In genomic region chr7:140116329-140117054, GRCm38 (mm10) we compare ENCODE assay signal across 8 mouse cellular contexts. TPM values are rescaled to one million over a fixed set of nuclear protein-coding genes. Genes with fewer than 3 reads are reported as not detected.
DNase-seq lines count a peak whose midpoint lies in the region; ATAC-seq and TF ChIP-seq lines count a peak whose summit lies in the region.

TSS of gene Echs1 (minus strand) at chr7:140116476.

- no peaks in the 10 kb centered on the region for H3K27me3 ChIP-seq in MEL (ENCODE audit: control insufficient read depth in 1 of 2, insufficient read depth in 2 of 2, low read length in 2 of 2)
- no peaks in the 10 kb centered on the region for H3K27me3 ChIP-seq in cerebellum, adult 2 months (ENCODE audit: control insufficient read depth, insufficient read depth, low read length)
- H3K27me3 ChIP-seq in forebrain, embryonic 16.5 days (replicated peaks; ENCODE audit: control insufficient read depth, insufficient read depth, low read length), result no peaks in the 10 kb centered on the region

- peaks cover 0 to 2% of the 10 kb centered on the region in 2 experiments; a peak in 2 of 4 replicates for H3K36me3 ChIP-seq in MEL (ENCODE audit: control insufficient read depth in 1 of 2, insufficient read depth in 2 of 2, low read length in 2 of 2)
- H3K36me3 ChIP-seq in forebrain, embryonic 16.5 days (ENCODE audit: control insufficient read depth, insufficient read depth), result no peaks in the 10 kb centered on the region

- TF ChIP-seq CTCF in MEL (IDR thresholded peaks at IDR 0.05 in 2 of 3, conservative IDR thresholded peaks at IDR 0.05 in 1 of 3; ENCODE audit: control insufficient read depth in 1 of 3, insufficient read depth in 1 of 3, low read depth in 2 of 3, low read length in 3 of 3, poor library complexity in 1 of 3, severe bottlenecking in 1 of 3), result no peak
- TF ChIP-seq CTCF in cerebellum, adult 2 months (IDR thresholded peaks at IDR 0.05; ENCODE audit: borderline replicate concordance, insufficient read depth, low read depth, low read length), result no peak

- H3K4me2 ChIP-seq in forebrain, embryonic 16.5 days (ENCODE audit: low read length), result peak within 1 kb of the TSS; percentile 66

- H3K4me3 ChIP-seq in MEL (ENCODE audit: control insufficient read depth in 1 of 2, insufficient read depth in 1 of 2, low read depth in 2 of 2, low read length in 2 of 2), result peak within 1 kb of the TSS; percentile 73 to 79
- H3K4me3 ChIP-seq in cerebellum, adult 2 months (replicated peaks; ENCODE audit: insufficient read depth, low read depth, low read length), result peak within 1 kb of the TSS; percentile 94
- H3K4me3 ChIP-seq in forebrain, embryonic 16.5 days (replicated peaks; ENCODE audit: low read length), result peak within 1 kb of the TSS; percentile 73

- peak within 1 kb of the TSS; percentile 65 for H3K27ac ChIP-seq in MEL (ENCODE audit: control insufficient read depth, low read depth, low read length)
- H3K27ac ChIP-seq in cerebellum, adult 2 months (ENCODE audit: insufficient read depth, low read length), result peak within 1 kb of the TSS; percentile 86
- H3K27ac ChIP-seq in forebrain, embryonic 16.5 days (ENCODE audit: low read length), result peak within 1 kb of the TSS; percentile 70

- TF ChIP-seq RAD21 in MEL (IDR thresholded peaks at IDR 0.05; ENCODE audit: low read depth, low read length), result no peak

- H3K79me2 ChIP-seq in MEL (ENCODE audit: control insufficient read depth, insufficient read depth, low read length, poor library complexity), result peaks cover 3% of the 10 kb centered on the region

- peaks cover 5% of the 10 kb centered on the region in 2 experiments; a peak in 3 of 4 replicates for H3K4me1 ChIP-seq in MEL (ENCODE audit: control insufficient read depth in 1 of 2, insufficient read depth in 2 of 2, low read length in 2 of 2)
- H3K4me1 ChIP-seq in cerebellum, adult 2 months (ENCODE audit: control insufficient read depth, insufficient read depth, low read length), result peaks cover 5% of the 10 kb centered on the region
- peaks cover 14% of the 10 kb centered on the region; the same call in 1 of the 2 replicates for H3K4me1 ChIP-seq in forebrain, embryonic 16.5 days (replicated peaks; ENCODE audit: control insufficient read depth, insufficient read depth, low read length)

- DNase-seq in MEL (ENCODE audit: low read depth, low spot score), result peak; percentile 93
- peak; percentile 88 to 90 for DNase-seq in cerebellum, adult 2 months
- DNase-seq in heart, postnatal 25 days (ENCODE audit: low spot score), result peak; percentile 89
- DNase-seq in layer of hippocampus, adult 18-20 months (ENCODE audit: low spot score in 2 of 2), result peak; percentile 87 to 90
- peak; percentile 96 to 97 for DNase-seq in lung, adult 18-20 months
- peak; percentile 85 for DNase-seq in testis, postnatal 14 days (ENCODE audit: low spot score)

- peak within 1 kb of the TSS; percentile 81 for H3K9ac ChIP-seq in MEL (ENCODE audit: control insufficient read depth, low read depth, low read length, poor library complexity, severe bottlenecking)
- H3K9ac ChIP-seq in forebrain, embryonic 16.5 days (replicated peaks; ENCODE audit: low read depth, low read length), result peak within 1 kb of the TSS; percentile 80

- TF ChIP-seq POLR2A in MEL (IDR thresholded peaks at IDR 0.05; ENCODE audit: control insufficient read depth in 1 of 2, insufficient read depth in 1 of 2, low read depth in 1 of 2, low read length in 2 of 2, poor library complexity in 1 of 2), result peak; percentile 52 to 84; a peak in 3 of 4 replicates
- peak; percentile 75 for TF ChIP-seq POLR2A in cerebellum, adult 2 months (IDR thresholded peaks at IDR 0.05; ENCODE audit: borderline replicate concordance, insufficient read depth, low read length)

- 3% methylated on average over 28 of the region's 28 CpGs for WGBS in cerebellum, adult 2 months
- WGBS in forebrain, embryonic 16.5 days, result 3% methylated on average over 28 of the region's 28 CpGs

- intact Hi-C loops in heart, postnatal 25 days (cut with DNase I), result loop anchor here (2.0 to 10.0 kb wide), 2 partner anchors 24 to 82 kb away; partner anchors contain the start of genes Tubgcp2 and Zfp511

- H3K9me3 ChIP-seq in MEL (replicated peaks; ENCODE audit: insufficient read depth, low read length), result no peaks in the 10 kb centered on the region
- H3K9me3 ChIP-seq in forebrain, embryonic 16.5 days (ENCODE audit: control insufficient read depth, low read length), result no peaks in the 10 kb centered on the region

- TF ChIP-seq EP300 in MEL (IDR thresholded peaks at IDR 0.05; ENCODE audit: low read depth in 1 of 2, low read length in 2 of 2), result no peak

- ATAC-seq in forebrain, embryonic 16.5 days, result peak; percentile 96
- peak; percentile 98 for ATAC-seq in neutrophil, adult 5-6 weeks (ENCODE audit: extremely low read depth, insufficient number of reproducible peaks, low FRiP score, poor library complexity, severe bottlenecking)

TF ChIP-seq in MEL, 35 proteins besides CTCF, POLR2A, EP300 and RAD21:
- no peak for TF ChIP-seq ZNF384 (IDR thresholded peaks at IDR 0.05; ENCODE audit: low read depth, low read length)
- TF ChIP-seq KAT2A (conservative IDR thresholded peaks at IDR 0.05; ENCODE audit: low read depth, low read length), result no peak
- TF ChIP-seq ZC3H11A (IDR thresholded peaks at IDR 0.05; ENCODE audit: low read depth, low read length), result no peak
- no peak for TF ChIP-seq RCOR1 (IDR thresholded peaks at IDR 0.05; ENCODE audit: low read depth, low read length)
- no peak for TF ChIP-seq TBP (IDR thresholded peaks at IDR 0.05; ENCODE audit: low read depth, low read length)
- peak; percentile 37; the same call in 1 of the 2 replicates for TF ChIP-seq POLR2AphosphoS2 (IDR thresholded peaks at IDR 0.05; ENCODE audit: low read length)
- TF ChIP-seq SIN3A (IDR thresholded peaks at IDR 0.05; ENCODE audit: low read length), result 0 out of 2 replicates have a peak, but pooled peaks have one; percentile 66
- TF ChIP-seq USF1 (IDR thresholded peaks at IDR 0.05; ENCODE audit: low read depth, low read length), result peak; percentile 81
- no peak for TF ChIP-seq MAFK (IDR thresholded peaks at IDR 0.05; ENCODE audit: borderline replicate concordance, low read depth, low read length)
- TF ChIP-seq MAX (IDR thresholded peaks at IDR 0.05; ENCODE audit: low read length), result no peak; the same call in 1 of the 2 replicates
- peak; percentile 61; the same call in 1 of the 2 replicates for TF ChIP-seq HCFC1 (IDR thresholded peaks at IDR 0.05; ENCODE audit: low read depth, low read length)
- TF ChIP-seq CHD1 (IDR thresholded peaks at IDR 0.05; ENCODE audit: low read depth, low read length), result no peak
- peak; percentile 79 for TF ChIP-seq NELFE (IDR thresholded peaks at IDR 0.05; ENCODE audit: low read depth, low read length)
- no peak; the same call in 1 of the 2 replicates for TF ChIP-seq MYC (IDR thresholded peaks at IDR 0.05; ENCODE audit: low read depth, low read length)
- TF ChIP-seq CHD2 (IDR thresholded peaks at IDR 0.05; ENCODE audit: low read length), result no peak
- no peak for TF ChIP-seq E2F4 (IDR thresholded peaks at IDR 0.05; ENCODE audit: borderline replicate concordance, low read depth, low read length)
- TF ChIP-seq NRF1 (IDR thresholded peaks at IDR 0.05; ENCODE audit: insufficient read depth, low read depth, low read length, poor library complexity, severe bottlenecking), result no peak
- TF ChIP-seq MYB (IDR thresholded peaks at IDR 0.05; ENCODE audit: low read depth, low read length), result no peak
- no peak for TF ChIP-seq UBTF (IDR thresholded peaks at IDR 0.05; ENCODE audit: borderline replicate concordance, insufficient read depth, low read depth, low read length)
- no peak for TF ChIP-seq USF2 (IDR thresholded peaks at IDR 0.05; ENCODE audit: borderline replicate concordance in 1 of 2, insufficient read depth in 1 of 2, low read depth in 1 of 2, low read length in 2 of 2)
- TF ChIP-seq ZMIZ1 (IDR thresholded peaks at IDR 0.05; ENCODE audit: low read depth, low read length), result 0 out of 2 replicates have a peak, but pooled peaks have one; percentile 6
- TF ChIP-seq MEF2A (IDR thresholded peaks at IDR 0.05; ENCODE audit: extremely low read depth, insufficient replicate concordance, low read depth, low read length, poor library complexity, severe bottlenecking), result no peak
- TF ChIP-seq ZKSCAN1 (IDR thresholded peaks at IDR 0.05; ENCODE audit: low read depth, low read length), result no peak
- no peak; the same call in 1 of the 2 replicates for TF ChIP-seq BHLHE40 (IDR thresholded peaks at IDR 0.05; ENCODE audit: borderline replicate concordance, low read depth, low read length)
- TF ChIP-seq ELF1 (IDR thresholded peaks at IDR 0.05; ENCODE audit: low read depth, low read length), result peak; percentile 42; the same call in 1 of the 2 replicates
- no peak for TF ChIP-seq SMC3 (IDR thresholded peaks at IDR 0.05; ENCODE audit: low read depth, low read length)
- TF ChIP-seq MXI1 (IDR thresholded peaks at IDR 0.05; ENCODE audit: low read depth, low read length), result peak; percentile 73
- TF ChIP-seq POLR2AphosphoS5 (IDR thresholded peaks at IDR 0.05; ENCODE audit: borderline replicate concordance, low read depth, low read length), result no peak
- 0 out of 2 replicates have a peak, but pooled peaks have one; percentile 41 for TF ChIP-seq ETS1 (IDR thresholded peaks at IDR 0.05; ENCODE audit: low read depth, low read length)
- TF ChIP-seq JUND (IDR thresholded peaks at IDR 0.05; ENCODE audit: low read depth, low read length), result no peak

RNA-seq across cellular contexts. Expression of gene Echs1, which starts in this region (rescaled TPM):
- 22.8 and 30.3 TPM in 2 replicates for total RNA-seq in MEL (2012; rRNA removed)
- 10 to 100 TPM in 1 of 2 experiments, not detected in 1; 47.7 TPM for polyA plus RNA-seq in MEL (2012; ENCODE audit: insufficient read depth in 1 of 2, insufficient read length in 2 of 2, low read depth in 1 of 2, low replicate concordance in 2 of 2, missing spikeins in 1 of 2)
- 90.9 and 98.6 TPM in 2 replicates for polyA plus RNA-seq in cerebellum, adult 2 months (2012; rRNA removed)
- polyA plus RNA-seq in forebrain, embryonic 16.5 days (2015; fragmentation: Nextera tagmentation; extraction: Ambion mirVana), result 107 and 119 TPM in 2 replicates
- total RNA-seq in heart, postnatal 25 days (2021), result 100 to 1,000 TPM; 441 to 471 TPM
- total RNA-seq in layer of hippocampus, adult 18-20 months (2021), result 10 to 100 TPM; 63.7 to 66.6 TPM
- 20.0 and 45.2 TPM in 2 replicates for total RNA-seq in neutrophil, adult 5-6 weeks (2017)

Comparison
In these comparisons a context has a peak if more than half of its experiments do, and no peak if none do; other contexts are left out.
1. Peak in every context shown above with its lines: DNase-seq, ATAC-seq, H3K4me3 ChIP-seq and H3K27ac ChIP-seq.